Mouse (Mus musculus): Measurements from ENCODE around the gene Kifc1. TPM values are rescaled to one million over a fixed set of nuclear protein-coding genes. Genes with fewer than 3 reads are reported as not detected.
"Not testable (repeated sequence)": the region's sequence is repeated elsewhere in the genome, so short reads cannot be mapped to it uniquely, and the experiment has no call there.

The Kifc1 gene
- polyA plus RNA-seq, 1 experiment from 2014 or later = 9.3 TPM

GRCm38 (mm10) chr17:33909077-33909868, 18.8 kb upstream of the Kifc1 start, which contains the start of gene Daxx:
TSS of gene Daxx (plus strand) at chr17:33909414.
- peak; percentile 97 for ATAC-seq (ENCODE audit: insufficient read depth)
- under 1% methylated on average over 67 of the region's 68 CpGs for WGBS

GRCm38 (mm10) chr17:33908331-33909076, 18.0 kb upstream of the Kifc1 start:
- DNase-seq (peak; percentile 68), ATAC-seq (ENCODE audit: insufficient read depth) (peak; percentile 69)
- Histone ChIP-seq H3K36me3 (ENCODE audit: insufficient read depth) (peaks cover 27% of the 10 kb centered on the region), H3K4me3 (ENCODE audit: low read depth, low read length) (peak overlapping the region; percentile 69), H3K27ac (ENCODE audit: low read depth) (peak overlapping the region; percentile 88), H3K4me2 (peak overlapping the region; percentile 100), H3K27me3 (ENCODE audit: insufficient read depth, low read length) (no peaks in the 10 kb centered on the region), H3K9ac (peak overlapping the region; percentile 65), H3K4me1 (ENCODE audit: insufficient read depth) (no peaks in the 10 kb centered on the region; the same call in 1 of the 2 replicates), H3K9me3 (ENCODE audit: low read depth, low read length) (no peaks in the 10 kb centered on the region)
- WGBS = under 1% methylated on average over 44 of the region's 44 CpGs
- TF ChIP-seq CTCF (IDR thresholded peaks at IDR 0.05; ENCODE audit: low read depth) = no peak

More at GRCm38 (mm10) chr17:33909077-33909868, 18.8 kb upstream of the Kifc1 start, which contains the start of gene Daxx:
- peaks cover 35% of the 10 kb centered on the region for H3K36me3 ChIP-seq (ENCODE audit: insufficient read depth)
- H3K4me1 ChIP-seq (ENCODE audit: insufficient read depth) = no peaks in the 10 kb centered on the region; the same call in 1 of the 2 replicates
- H3K27me3 ChIP-seq (ENCODE audit: insufficient read depth, low read length) = no peaks in the 10 kb centered on the region
- peak within 1 kb of the TSS; percentile 93 for H3K27ac ChIP-seq (ENCODE audit: low read depth)
- peak within 1 kb of the TSS; percentile 86 for H3K9ac ChIP-seq
- TF ChIP-seq CTCF (IDR thresholded peaks at IDR 0.05; ENCODE audit: low read depth) = no peak
- peak; percentile 99 for DNase-seq
- peak within 1 kb of the TSS; percentile 100 for H3K4me2 ChIP-seq
- H3K4me3 ChIP-seq (ENCODE audit: low read depth, low read length) = peak within 1 kb of the TSS; percentile 69
- H3K9me3 ChIP-seq (ENCODE audit: low read depth, low read length) = no peaks in the 10 kb centered on the region

- H3K9me3 ChIP-seq (ENCODE audit: low read depth, low read length); H3K9ac ChIP-seq; ATAC-seq (ENCODE audit: insufficient read depth); H3K27ac ChIP-seq (ENCODE audit: low read depth); H3K4me3 ChIP-seq (ENCODE audit: low read depth, low read length); H3K27me3 ChIP-seq (ENCODE audit: insufficient read depth, low read length); H3K4me2 ChIP-seq; H3K36me3 ChIP-seq (ENCODE audit: insufficient read depth); DNase-seq; H3K4me1 ChIP-seq (ENCODE audit: insufficient read depth): not testable (repeated sequence)
- WGBS = 41% methylated on average over 4 of the region's 4 CpGs
These were observed 14.4 kb upstream of the Kifc1 start, which contains the start of gene Platr17 for GRCm38 (mm10) chr17:33904835-33905234. TSS of gene Platr17 (plus strand) at chr17:33905135.

GRCm38 (mm10) chr17:33903911-33904651, 13.6 kb upstream of the Kifc1 start:
- not testable (repeated sequence) for H3K4me2 ChIP-seq; H3K9ac ChIP-seq; H3K4me3 ChIP-seq (ENCODE audit: low read depth, low read length); H3K4me1 ChIP-seq (ENCODE audit: insufficient read depth); ATAC-seq (ENCODE audit: insufficient read depth); DNase-seq; H3K36me3 ChIP-seq (ENCODE audit: insufficient read depth); H3K27ac ChIP-seq (ENCODE audit: low read depth); H3K9me3 ChIP-seq (ENCODE audit: low read depth, low read length); H3K27me3 ChIP-seq (ENCODE audit: insufficient read depth, low read length)
- 66% methylated on average over 6 of the region's 6 CpGs for WGBS

- ATAC-seq (ENCODE audit: insufficient read depth) (no peak), DNase-seq (no peak)
- H3K9ac ChIP-seq = no peak overlapping the region
- no peaks in the 10 kb centered on the region for H3K4me1 ChIP-seq (ENCODE audit: insufficient read depth)
- no peaks in the 10 kb centered on the region for H3K9me3 ChIP-seq (ENCODE audit: low read depth, low read length)
- TF ChIP-seq CTCF (IDR thresholded peaks at IDR 0.05; ENCODE audit: low read depth) = no peak
- H3K4me3 ChIP-seq (ENCODE audit: low read depth, low read length) = no peak overlapping the region
- no peak overlapping the region for H3K4me2 ChIP-seq
- no peaks in the 10 kb centered on the region for H3K27me3 ChIP-seq (ENCODE audit: insufficient read depth, low read length)
- no peak overlapping the region for H3K27ac ChIP-seq (ENCODE audit: low read depth)
- no peaks in the 10 kb centered on the region for H3K36me3 ChIP-seq (ENCODE audit: insufficient read depth)
- 73% methylated on average over 7 of the region's 7 CpGs for WGBS
These were observed 12.0 kb upstream of the Kifc1 start for GRCm38 (mm10) chr17:33902491-33902890.

- Histone ChIP-seq H3K4me1 (ENCODE audit: insufficient read depth) (no peaks in the 10 kb centered on the region), H3K27ac (ENCODE audit: low read depth) (no peak overlapping the region), H3K4me2 (no peak overlapping the region), H3K9me3 (ENCODE audit: low read depth, low read length) (no peaks in the 10 kb centered on the region), H3K4me3 (ENCODE audit: low read depth, low read length) (no peak overlapping the region), H3K27me3 (ENCODE audit: insufficient read depth, low read length) (no peaks in the 10 kb centered on the region), H3K9ac (no peak overlapping the region), H3K36me3 (ENCODE audit: insufficient read depth) (no peaks in the 10 kb centered on the region)
- 52% methylated on average over 4 of the region's 4 CpGs for WGBS
- TF ChIP-seq CTCF (IDR thresholded peaks at IDR 0.05; ENCODE audit: low read depth) = no peak
- no peak for ATAC-seq (ENCODE audit: insufficient read depth)
- DNase-seq = no peak
These were observed 11.6 kb upstream of the Kifc1 start for GRCm38 (mm10) chr17:33902079-33902478.
